Mouse (Mus musculus) thymus, adult 2 months (tissue): ENCODE data around the gene Rhbdl3. TPM values are rescaled to one million over a fixed set of nuclear protein-coding genes. Genes with fewer than 3 reads are reported as not detected.

Experiments used
- DNase-seq: peaks from one replicate; pipeline ENCODE4 v3.0.0; 2021
- H3K27ac ChIP-seq: fragments of 200-500 bp; 2 replicates; pipeline ENCODE4 v1.5.1; 2012; ENCODE audit warnings: low read length, control low read depth; ENCODE audit not compliant: control insufficient read depth, insufficient read depth
- H3K27me3 ChIP-seq: fragments of 200-500 bp; 2 replicates; pipeline ENCODE4 v1.6.1; 2012; ENCODE audit warnings: mild to moderate bottlenecking, low read length, moderate library complexity, mixed read lengths; ENCODE audit not compliant: control insufficient read depth, insufficient read depth
- H3K36me3 ChIP-seq: fragments of 200-500 bp; 2 replicates; pipeline ENCODE4 v1.6.1; 2012; ENCODE audit warnings: mild to moderate bottlenecking, low read length, moderate library complexity; ENCODE audit not compliant: control insufficient read depth, insufficient read depth
- H3K4me1 ChIP-seq: fragments of 200-500 bp; replicated peaks from 2 replicates; pipeline ENCODE4 v1.6.1; 2012; ENCODE audit warnings: low read length; ENCODE audit not compliant: control insufficient read depth, insufficient read depth
- H3K4me3 ChIP-seq: fragments of 200-500 bp; 2 replicates; pipeline ENCODE4 v1.5.1; 2012; ENCODE audit warnings: mild to moderate bottlenecking, low read length, control low read depth, moderate library complexity; ENCODE audit not compliant: control insufficient read depth, insufficient read depth
- CTCF ChIP-seq: fragments of 200-500 bp; IDR thresholded peaks from 2 replicates; pipeline ENCODE4 v1.5.1; 2012; ENCODE audit warnings: mild to moderate bottlenecking, control low read depth, low read length, moderate library complexity, borderline replicate concordance; ENCODE audit not compliant: control insufficient read depth, poor library complexity, insufficient read depth; ENCODE audit errors: extremely low read depth
- POLR2A ChIP-seq: fragments of 200-500 bp; IDR thresholded peaks from 2 replicates; pipeline ENCODE4 v1.6.1; 2012; ENCODE audit warnings: mild to moderate bottlenecking, low read length, control low read depth, moderate library complexity; ENCODE audit not compliant: control insufficient read depth, poor library complexity, insufficient read depth; ENCODE audit errors: extremely low read depth
- WGBS: fragments of 180-500 bp; shearing (Covaris S2); methylation state at CpG from one replicate; pipeline ENCODE4 v1.1.7; 2018; 5-methylcytosine and 5-hydroxymethylcytosine counted together
- polyA plus RNA-seq: library from polyadenylated mRNA; depleted of rRNA; stranded (reverse); fragments of >200 nt; gene quantifications from 2 replicates; pipeline ENCODE4 v1.2.3, GENCODE M21; 2012; rRNA removed

Rhbdl3 gene
- polyA plus RNA-seq, result 8.7 and 9.6 TPM in 2 replicates

GRCm38 (mm10) chr11:80300551-80301315 is at the start of gene Rhbdl3:
Gene Rhbdl3 (plus strand): TSS chr11:80300912.
- Histone ChIP-seq H3K27me3 (peaks cover 18% of the 10 kb centered on the region), H3K36me3 (no peaks in the 10 kb centered on the region), H3K4me1 (peaks cover 13% of the 10 kb centered on the region), H3K4me3 (peak within 1 kb of the TSS; percentile 45), H3K27ac (no peak within 1 kb of the TSS)
- WGBS, result 1% methylated on average over 68 of the region's 81 CpGs
- TF ChIP-seq POLR2A (no peak), CTCF (no peak)
- peak; percentile 45 for DNase-seq

GRCm38 (mm10) chr11:80264137-80264536 is 36.6 kb upstream of the Rhbdl3 start:
- DNase-seq, result no peak
- Histone ChIP-seq H3K27ac (no peak overlapping the region), H3K36me3 (peaks cover 7% of the 10 kb centered on the region; the same call in 1 of the 2 replicates), H3K4me1 (no peaks in the 10 kb centered on the region), H3K27me3 (no peaks in the 10 kb centered on the region), H3K4me3 (no peak overlapping the region)
- WGBS, result 97% methylated on average over 8 of the region's 8 CpGs
- no peak for TF ChIP-seq CTCF
- no peak for TF ChIP-seq POLR2A

DNA sequence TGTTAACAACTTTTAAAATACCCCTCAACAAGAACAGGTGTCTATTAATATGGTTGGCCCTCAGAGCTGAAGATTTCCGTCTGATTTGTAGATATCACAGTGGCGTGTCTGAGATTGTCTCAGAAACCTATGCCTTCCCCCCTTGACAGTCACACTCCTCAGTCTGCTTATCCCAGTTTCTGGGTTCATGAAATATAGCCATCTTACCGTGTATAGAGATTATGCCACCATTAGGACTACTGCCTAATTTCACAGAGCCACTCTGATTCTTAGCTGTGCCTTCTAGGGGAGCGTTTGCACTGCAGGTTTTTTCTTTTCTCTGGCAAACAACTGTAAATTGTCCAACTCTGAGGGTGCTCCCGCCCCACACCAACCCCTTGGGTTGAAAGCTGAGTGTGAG is 29.6 kb upstream of the Rhbdl3 start:
- H3K36me3 ChIP-seq, result 0 out of 2 replicates have a peak, but pooled peaks cover 4% of the 10 kb centered on the region
- no peaks in the 10 kb centered on the region for H3K4me1 ChIP-seq
- no peak overlapping the region for H3K4me3 ChIP-seq
- H3K27me3 ChIP-seq, result no peaks in the 10 kb centered on the region
- H3K27ac ChIP-seq, result no peak overlapping the region
- DNase-seq, result no peak
- TF ChIP-seq POLR2A (no peak), CTCF (no peak)
- 89% methylated on average over 5 of the region's 5 CpGs for WGBS

DNA sequence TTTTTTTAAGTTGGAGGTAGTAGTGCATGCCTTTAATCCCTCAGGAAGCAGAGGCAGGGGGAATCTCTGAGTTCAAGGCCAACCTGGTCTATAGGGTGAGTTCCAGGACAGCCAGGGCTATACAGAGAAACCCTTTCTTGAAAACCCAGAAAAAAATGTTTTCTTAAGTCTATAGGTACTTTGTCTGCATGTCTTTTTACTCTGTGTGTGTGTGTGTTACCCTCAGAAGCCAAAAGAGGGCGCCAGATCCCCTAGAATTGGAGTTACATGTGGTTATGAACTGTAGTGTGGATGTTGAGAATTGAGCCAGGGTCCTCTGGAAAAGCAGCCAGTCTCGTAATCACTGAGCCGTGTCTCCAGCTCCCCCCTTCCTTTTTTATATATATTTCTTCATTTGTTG is 25.7 kb upstream of the Rhbdl3 start:
- no peak for DNase-seq
- H3K27ac ChIP-seq, result no peak overlapping the region
- 60% methylated on average over 3 of the region's 3 CpGs for WGBS

DNA sequence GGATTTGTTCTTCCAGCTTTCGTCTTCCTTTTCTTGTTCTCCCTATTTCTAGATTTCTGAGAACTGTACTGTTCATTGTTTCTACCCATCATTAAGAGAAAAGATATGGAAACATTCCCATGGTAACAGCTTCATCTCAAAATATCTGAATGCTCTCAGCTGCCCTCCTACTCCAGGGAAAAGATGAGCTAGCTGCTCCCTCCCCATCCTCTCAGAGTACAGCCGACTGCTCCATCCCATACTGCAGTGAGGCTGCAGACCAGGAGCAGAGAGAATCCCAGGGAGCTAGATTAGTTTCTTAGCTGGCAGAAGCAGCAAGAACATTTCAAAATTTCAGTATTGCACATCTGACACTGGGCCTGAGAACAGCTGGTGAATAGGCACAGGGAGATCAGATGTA is 22.7 kb upstream of the Rhbdl3 start:
- Histone ChIP-seq H3K4me3 (no peak overlapping the region), H3K27me3 (no peaks in the 10 kb centered on the region), H3K4me1 (no peaks in the 10 kb centered on the region), H3K27ac (no peak overlapping the region), H3K36me3 (no peaks in the 10 kb centered on the region)
- 93% methylated on average over 2 of the region's 2 CpGs for WGBS
- TF ChIP-seq POLR2A (no peak), CTCF (no peak)
- no peak for DNase-seq

More for the DNA sequence above, 25.7 kb upstream of the Rhbdl3 start:
- TF ChIP-seq CTCF (no peak), POLR2A (no peak)
- H3K27me3 ChIP-seq, result no peaks in the 10 kb centered on the region
- H3K4me1 ChIP-seq, result no peaks in the 10 kb centered on the region
- no peak overlapping the region for H3K4me3 ChIP-seq
- no peaks in the 10 kb centered on the region for H3K36me3 ChIP-seq

GRCm38 (mm10) chr11:80283786-80284185 is 16.9 kb upstream of the Rhbdl3 start:
- no peaks in the 10 kb centered on the region for H3K4me1 ChIP-seq
- no peak overlapping the region for H3K27ac ChIP-seq
- no peaks in the 10 kb centered on the region for H3K36me3 ChIP-seq
- no peak for TF ChIP-seq CTCF
- DNase-seq, result no peak
- 93% methylated on average over 3 of the region's 3 CpGs for WGBS
- H3K4me3 ChIP-seq, result no peak overlapping the region
- H3K27me3 ChIP-seq, result no peaks in the 10 kb centered on the region
